Mouse (Mus musculus) small intestine, adult 2 months (tissue): ENCODE data around the gene Tmem128. TPM values are rescaled to one million over a fixed set of nuclear protein-coding genes. Genes with fewer than 3 reads are reported as not detected.

ENCODE experiments used
- H3K27ac ChIP-seq: fragments of 200-500 bp; 2 replicates; pipeline ENCODE4 v1.5.1; 2012; ENCODE audit warnings: low read depth, low read length, control low read depth, inconsistent platforms; ENCODE audit not compliant: insufficient read depth
- H3K27me3 ChIP-seq: fragments of 200-500 bp; 2 replicates; pipeline ENCODE4 v1.6.1; 2012; ENCODE audit warnings: mild to moderate bottlenecking, moderate library complexity, low read length, inconsistent platforms; ENCODE audit not compliant: control insufficient read depth, insufficient read depth
- H3K36me3 ChIP-seq: fragments of 200-500 bp; 2 replicates; pipeline ENCODE4 v1.6.1; 2012; ENCODE audit warnings: mild to moderate bottlenecking, low read length, control low read depth, inconsistent platforms; ENCODE audit not compliant: control insufficient read depth, insufficient read depth
- H3K4me1 ChIP-seq: fragments of 200-500 bp; 2 replicates; pipeline ENCODE4 v1.6.1; 2012; ENCODE audit warnings: low read length, inconsistent platforms, mixed read lengths; ENCODE audit not compliant: control insufficient read depth, insufficient read depth, insufficient read length
- H3K4me3 ChIP-seq: fragments of 200-500 bp; 2 replicates; pipeline ENCODE4 v1.5.1; 2012; ENCODE audit warnings: low read depth, mild to moderate bottlenecking, control low read depth, inconsistent platforms, low read length, moderate library complexity
- CTCF ChIP-seq: fragments of 200-500 bp; IDR thresholded peaks from 2 replicates; pipeline ENCODE4 v1.5.1; 2012; ENCODE audit warnings: low read depth, mild to moderate bottlenecking, control low read depth, inconsistent platforms, low read length, moderate library complexity, mixed read lengths; ENCODE audit not compliant: insufficient replicate concordance, insufficient read length; ENCODE audit errors: extremely low read depth
- POLR2A ChIP-seq: fragments of 200-500 bp; IDR thresholded peaks from 2 replicates; pipeline ENCODE4 v1.6.1; 2012; ENCODE audit warnings: low read depth, mild to moderate bottlenecking, control low read depth, inconsistent platforms, low read length, moderate library complexity
- WGBS: fragments of 180-500 bp; shearing (Covaris S2); methylation state at CpG from one replicate; pipeline ENCODE4 v1.1.7; 2018; 5-methylcytosine and 5-hydroxymethylcytosine counted together
- polyA plus RNA-seq: library from polyadenylated mRNA; depleted of rRNA; stranded (reverse); fragments of >200 nt; gene quantifications from 2 replicates; pipeline ENCODE4 v1.2.3, GENCODE M21; 2012

Tmem128 gene
- polyA plus RNA-seq, 1 experiment: 19.7 TPM

DNA sequence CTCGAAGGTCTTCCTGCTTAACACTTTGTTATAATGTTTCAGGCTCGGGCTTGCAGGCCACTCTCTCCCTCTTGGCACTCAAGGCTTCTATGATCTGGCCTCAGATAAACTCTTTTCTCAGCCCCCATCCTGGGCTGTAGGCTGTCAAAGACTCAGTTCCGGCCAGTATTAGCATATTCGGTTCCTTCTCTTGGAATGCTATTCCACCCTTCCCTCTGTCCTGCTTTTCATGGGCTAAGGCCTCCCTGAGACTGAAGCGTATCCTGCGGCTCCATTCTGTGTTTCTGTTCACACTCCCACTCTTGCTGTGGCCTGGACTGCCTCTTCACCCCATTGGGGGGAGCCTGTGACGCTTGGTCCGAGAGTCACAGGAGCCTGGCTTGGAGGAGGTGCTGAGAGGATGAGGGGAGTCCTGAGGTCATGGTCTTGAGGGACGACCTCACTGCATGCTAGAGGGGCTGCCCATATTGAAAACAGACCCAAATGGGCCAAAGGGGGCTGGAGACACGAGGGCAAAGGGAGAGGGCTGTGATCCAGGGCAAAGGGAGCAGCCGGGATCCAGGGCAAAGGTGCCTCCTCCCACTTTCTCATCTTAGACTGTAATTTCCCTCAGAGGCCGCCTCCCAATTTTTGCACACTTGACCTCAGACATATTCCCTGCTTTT lies 18.1 kb downstream of the Tmem128 start:
- TF ChIP-seq POLR2A: no peak
- no peak for TF ChIP-seq CTCF
- 13% methylated on average over 12 of the region's 12 CpGs for WGBS
- H3K27me3 ChIP-seq: peaks cover 30% of the 10 kb centered on the region
- H3K4me1 ChIP-seq: peaks cover 15% of the 10 kb centered on the region
- H3K4me3 ChIP-seq: no peak overlapping the region
- H3K36me3 ChIP-seq: no peaks in the 10 kb centered on the region
- H3K27ac ChIP-seq: no peak overlapping the region

- peaks cover 30% of the 10 kb centered on the region for H3K27me3 ChIP-seq
- H3K4me3 ChIP-seq: no peak overlapping the region
- no peaks in the 10 kb centered on the region for H3K36me3 ChIP-seq
- peaks cover 12% of the 10 kb centered on the region for H3K4me1 ChIP-seq
- no peak overlapping the region for H3K27ac ChIP-seq
- TF ChIP-seq CTCF (no peak), POLR2A (no peak)
- 23% methylated on average over 1 of the region's 1 CpGs for WGBS
These were observed 20.1 kb downstream of the Tmem128 start for GRCm38 (mm10) chr5:38280075-38280474.

DNA sequence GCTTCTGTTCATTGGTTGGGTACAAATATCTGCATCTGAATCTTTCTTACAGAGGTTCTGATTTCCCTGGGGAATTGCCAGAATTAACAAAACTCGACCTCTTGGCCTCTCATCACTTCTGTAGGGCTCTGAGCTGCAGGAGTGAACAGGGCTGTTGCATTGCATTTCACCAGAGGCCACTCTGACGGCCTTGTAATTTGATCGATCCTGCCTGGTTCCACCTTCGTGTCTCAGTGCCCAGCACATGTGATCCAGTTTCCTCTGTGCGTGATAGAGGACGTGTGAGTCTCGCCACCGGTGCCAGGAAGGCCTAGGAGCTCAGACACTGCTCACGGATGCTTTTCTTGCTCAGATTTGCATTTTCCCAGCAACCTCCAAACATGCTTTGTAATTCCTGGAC lies 25.7 kb downstream of the Tmem128 start:
- no peak overlapping the region for H3K27ac ChIP-seq
- H3K27me3 ChIP-seq: no peaks in the 10 kb centered on the region
- no peaks in the 10 kb centered on the region for H3K4me1 ChIP-seq
- no peaks in the 10 kb centered on the region for H3K36me3 ChIP-seq
- H3K4me3 ChIP-seq: no peak overlapping the region
- 70% methylated on average over 9 of the region's 9 CpGs for WGBS
- TF ChIP-seq POLR2A: no peak
- TF ChIP-seq CTCF: no peak

- Histone ChIP-seq H3K27me3 (no peaks in the 10 kb centered on the region), H3K36me3 (no peaks in the 10 kb centered on the region), H3K4me1 (no peaks in the 10 kb centered on the region), H3K4me3 (no peak overlapping the region), H3K27ac (no peak overlapping the region)
- TF ChIP-seq CTCF: no peak
- no peak for TF ChIP-seq POLR2A
- WGBS: 73% methylated on average over 3 of the region's 3 CpGs
These were observed 28.5 kb downstream of the Tmem128 start for GRCm38 (mm10) chr5:38288476-38288875.

DNA sequence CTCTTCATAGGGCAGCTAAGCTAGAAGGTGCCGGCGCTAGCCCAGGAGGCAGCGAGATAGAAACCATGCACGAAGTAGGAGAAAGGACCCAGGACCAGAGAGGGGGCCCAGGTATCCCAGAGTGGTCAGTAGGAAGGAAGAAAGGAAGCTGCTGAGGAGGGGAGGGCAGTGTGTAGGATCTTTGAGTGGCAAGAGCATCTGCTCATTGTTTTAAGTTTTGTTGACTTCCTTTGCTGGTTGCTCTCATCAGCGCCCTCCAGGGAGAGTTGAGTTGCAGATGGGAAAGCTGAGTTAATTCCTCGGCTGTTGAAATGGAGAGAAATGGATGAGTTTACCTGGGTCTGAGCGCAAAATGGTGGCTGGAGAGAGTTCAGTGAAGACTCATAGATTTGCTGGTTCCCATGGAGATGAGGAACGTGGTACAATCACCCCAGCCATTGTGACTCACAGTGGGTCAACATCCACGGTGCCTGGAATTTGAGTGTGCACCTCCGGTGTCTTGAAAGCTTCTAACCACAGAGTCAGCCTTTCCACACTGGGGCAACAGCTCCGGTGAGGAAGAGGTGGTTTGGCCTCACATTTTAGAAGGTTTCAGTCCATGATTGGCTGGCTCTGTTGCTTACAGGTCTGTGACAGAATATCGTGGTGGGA lies 41.9 kb downstream of the Tmem128 start:
- H3K36me3 ChIP-seq: no peaks in the 10 kb centered on the region
- no peak overlapping the region for H3K27ac ChIP-seq
- WGBS: 84% methylated on average over 12 of the region's 12 CpGs
- TF ChIP-seq POLR2A: no peak
- H3K4me3 ChIP-seq: no peak overlapping the region
- no peaks in the 10 kb centered on the region for H3K27me3 ChIP-seq
- no peaks in the 10 kb centered on the region for H3K4me1 ChIP-seq

DNA sequence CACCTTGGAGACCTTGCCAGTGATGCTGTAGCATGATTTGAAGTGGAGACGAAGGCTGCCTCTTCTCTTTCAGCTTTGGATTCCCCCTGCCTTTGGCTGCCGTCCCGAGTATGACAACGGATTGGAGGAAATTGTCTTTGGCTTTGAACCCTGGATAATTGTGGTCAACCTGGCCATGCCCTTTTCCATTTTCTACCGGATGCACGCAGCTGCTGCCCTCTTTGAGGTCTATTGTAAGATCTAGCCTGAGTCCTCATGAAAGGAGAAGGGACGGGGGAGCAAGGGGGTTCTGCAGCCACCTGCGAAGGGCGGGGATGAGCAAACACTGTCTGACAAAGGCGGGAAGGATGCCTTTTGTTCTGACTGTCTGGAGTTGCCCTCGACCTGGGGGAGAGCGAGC lies 42.7 kb downstream of the Tmem128 start:
- TF ChIP-seq POLR2A (no peak), CTCF (no peak)
- H3K27me3 ChIP-seq: no peaks in the 10 kb centered on the region
- H3K4me1 ChIP-seq: no peaks in the 10 kb centered on the region
- no peak overlapping the region for H3K4me3 ChIP-seq
- no peak overlapping the region for H3K27ac ChIP-seq
- 30% methylated on average over 12 of the region's 12 CpGs for WGBS
- no peaks in the 10 kb centered on the region for H3K36me3 ChIP-seq

GRCm38 (mm10) chr5:38305241-38305640 lies 45.3 kb downstream of the Tmem128 start:
- Histone ChIP-seq H3K27me3 (peaks cover 2% of the 10 kb centered on the region; the same call in 1 of the 2 replicates), H3K4me1 (no peaks in the 10 kb centered on the region), H3K27ac (no peak overlapping the region), H3K4me3 (no peak overlapping the region), H3K36me3 (no peaks in the 10 kb centered on the region)
- WGBS: 70% methylated on average over 2 of the region's 2 CpGs
- TF ChIP-seq CTCF: no peak
- no peak for TF ChIP-seq POLR2A
